Mouse (Mus musculus) intestine, embryonic 15.5 days (tissue): Measurements from ENCODE around the gene Zfp579. TPM values are rescaled to one million over a fixed set of nuclear protein-coding genes. Genes with fewer than 3 reads are reported as not detected.

Source experiments
- ATAC-seq: fragments of 200-750 bp; cut with Nextera tagmentation; 2 replicates; pipeline ENCODE4 v1.8.0; 2017; ENCODE audit warnings: moderate TSS enrichment, moderate library complexity
- H3K27ac ChIP-seq: fragments of 300-500 bp; sonication (generic); 2 replicates; pipeline ENCODE4 v1.5.1; 2015; ENCODE audit warnings: mild to moderate bottlenecking, inconsistent platforms
- H3K27me3 ChIP-seq: fragments of 300-500 bp; sonication (generic); replicated peaks from 2 replicates; pipeline ENCODE4 v1.6.1; 2015; ENCODE audit warnings: inconsistent platforms
- H3K36me3 ChIP-seq: fragments of 300-500 bp; sonication (generic); 2 replicates; pipeline ENCODE4 v1.6.1; 2015; ENCODE audit warnings: inconsistent platforms
- H3K4me1 ChIP-seq: fragments of 300-500 bp; sonication (generic); replicated peaks from 2 replicates; pipeline ENCODE4 v1.6.1; 2015; ENCODE audit warnings: inconsistent platforms
- H3K4me2 ChIP-seq: fragments of 300-500 bp; sonication (generic); replicated peaks from 2 replicates; pipeline ENCODE4 v1.6.1; 2015; ENCODE audit warnings: mild to moderate bottlenecking, inconsistent platforms
- H3K4me3 ChIP-seq: fragments of 300-500 bp; sonication (generic); replicated peaks from 2 replicates; pipeline ENCODE4 v1.5.1; 2015; ENCODE audit warnings: inconsistent platforms
- H3K9ac ChIP-seq: fragments of 300-500 bp; sonication (generic); 2 replicates; pipeline ENCODE4 v1.6.1; 2015; ENCODE audit warnings: inconsistent platforms
- H3K9me3 ChIP-seq: fragments of 300-500 bp; sonication (generic); 2 replicates; pipeline ENCODE4 v1.6.1; 2016; ENCODE audit warnings: inconsistent platforms
- WGBS: fragments of 180-500 bp; shearing (Covaris S2); methylation state at CpG from one replicate; pipeline ENCODE4 v1.1.7; 2015; 5-methylcytosine and 5-hydroxymethylcytosine counted together
- polyA plus RNA-seq: library from polyadenylated mRNA; unstranded; fragments of >200 nt; fragmentation: Nextera tagmentation; extraction: Ambion mirVana; gene quantifications from 2 replicates; pipeline ENCODE4 v1.2.1, GENCODE M21; 2015

Zfp579 gene
- polyA plus RNA-seq, 1 experiment from 2014 or later: 24.6 TPM

DNA sequence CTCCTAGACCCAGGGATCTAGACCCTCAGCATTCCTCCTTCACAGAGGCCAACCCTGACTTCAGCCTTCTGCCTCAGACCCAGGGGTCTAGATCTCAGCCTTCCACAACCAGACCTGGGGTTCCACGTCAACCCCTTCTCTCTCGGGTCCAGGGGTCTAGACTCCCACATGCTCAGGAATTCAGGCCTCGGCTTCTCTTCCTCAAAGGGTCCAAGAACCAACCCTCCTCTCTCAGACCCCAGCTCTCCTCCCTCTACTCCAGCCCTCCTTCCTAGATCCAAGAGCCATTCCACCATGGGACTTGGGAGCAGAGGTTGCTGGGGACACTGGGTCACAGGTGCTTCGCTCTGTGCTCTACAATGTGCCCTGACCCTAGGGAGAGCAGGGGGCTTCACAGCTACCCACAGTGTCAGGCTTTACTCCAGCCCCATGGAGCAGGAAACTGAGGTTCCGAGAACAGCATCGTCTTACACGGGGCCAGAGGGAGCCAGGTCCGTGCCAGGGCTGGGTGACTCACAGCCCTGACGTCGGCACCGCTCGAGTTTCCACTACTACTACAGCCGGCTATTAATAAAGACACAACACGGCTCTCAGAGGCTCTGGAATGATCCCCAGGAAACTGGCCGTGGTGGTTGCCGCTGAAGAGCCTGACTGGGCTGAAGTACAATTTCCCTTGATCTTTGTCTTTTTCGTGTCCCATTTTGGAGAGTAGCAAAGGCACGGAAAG is 23.5 kb downstream of the Zfp579 start:
- Histone ChIP-seq H3K9ac (no peak overlapping the region), H3K4me3 (no peak overlapping the region), H3K9me3 (no peaks in the 10 kb centered on the region), H3K27me3 (no peaks in the 10 kb centered on the region), H3K4me1 (no peaks in the 10 kb centered on the region), H3K36me3 (no peaks in the 10 kb centered on the region), H3K27ac (no peak overlapping the region), H3K4me2 (no peak overlapping the region)
- no peak for ATAC-seq
- 66% methylated on average over 18 of the region's 18 CpGs for WGBS

DNA sequence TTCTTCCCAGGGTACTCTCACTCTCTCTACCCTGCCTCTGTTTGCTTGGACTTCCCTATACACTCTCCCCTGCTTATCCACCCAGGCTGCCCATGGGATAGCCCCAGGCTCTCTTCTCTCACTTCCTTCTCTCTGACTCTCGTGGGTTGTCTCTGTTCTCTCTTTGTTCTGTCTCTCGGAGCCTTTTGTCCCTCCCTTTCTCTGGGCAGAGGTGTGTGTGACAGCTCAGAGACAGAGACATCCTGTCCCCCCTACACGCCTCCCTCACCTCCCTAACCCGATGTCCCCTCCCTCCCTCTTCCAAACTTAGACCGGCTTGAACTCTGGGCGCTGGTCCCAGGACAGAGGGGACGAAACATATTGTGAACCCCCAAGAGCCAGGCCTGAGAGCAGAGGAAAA is 24.2 kb downstream of the Zfp579 start:
- no peak for ATAC-seq
- H3K4me2 ChIP-seq: no peak overlapping the region
- H3K36me3 ChIP-seq: no peaks in the 10 kb centered on the region
- no peak overlapping the region for H3K27ac ChIP-seq
- H3K4me3 ChIP-seq: no peak overlapping the region
- no peaks in the 10 kb centered on the region for H3K4me1 ChIP-seq
- 32% methylated on average over 7 of the region's 7 CpGs for WGBS
- H3K9me3 ChIP-seq: no peaks in the 10 kb centered on the region
- no peaks in the 10 kb centered on the region for H3K27me3 ChIP-seq
- H3K9ac ChIP-seq: no peak overlapping the region

DNA sequence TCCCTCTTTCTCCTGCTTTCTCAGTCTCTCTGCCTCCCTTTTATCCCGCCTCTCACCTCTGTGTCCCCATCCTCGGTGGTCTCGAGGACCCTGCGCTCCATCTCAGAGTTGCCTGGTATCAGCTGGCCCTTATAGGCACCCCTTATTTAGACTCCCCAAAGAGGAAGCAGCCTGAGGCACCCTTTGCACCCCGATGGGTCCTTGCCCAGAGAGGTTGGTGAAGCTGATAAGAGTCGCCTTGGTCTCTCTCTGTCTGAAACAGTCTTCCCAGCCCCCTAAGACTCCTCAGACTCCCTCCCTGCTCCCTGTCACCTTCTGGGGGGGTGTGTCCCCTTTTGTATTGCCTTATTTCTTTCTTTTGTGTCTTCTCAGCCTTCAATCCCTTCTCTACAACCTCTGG is 24.9 kb downstream of the Zfp579 start, which contains the start of gene Sbk3:
Gene Sbk3, minus strand, starts transcription at position 101 of the 400 bp plus-strand sequence.
- WGBS: 36% methylated on average over 6 of the region's 6 CpGs
- H3K4me1 ChIP-seq: no peaks in the 10 kb centered on the region
- no peaks in the 10 kb centered on the region for H3K27me3 ChIP-seq
- H3K27ac ChIP-seq: no peak within 1 kb of the TSS
- H3K4me3 ChIP-seq: no peak within 1 kb of the TSS
- H3K4me2 ChIP-seq: no peak within 1 kb of the TSS
- no peak within 1 kb of the TSS for H3K9ac ChIP-seq
- no peaks in the 10 kb centered on the region for H3K36me3 ChIP-seq
- no peak for ATAC-seq
- H3K9me3 ChIP-seq: no peaks in the 10 kb centered on the region

DNA sequence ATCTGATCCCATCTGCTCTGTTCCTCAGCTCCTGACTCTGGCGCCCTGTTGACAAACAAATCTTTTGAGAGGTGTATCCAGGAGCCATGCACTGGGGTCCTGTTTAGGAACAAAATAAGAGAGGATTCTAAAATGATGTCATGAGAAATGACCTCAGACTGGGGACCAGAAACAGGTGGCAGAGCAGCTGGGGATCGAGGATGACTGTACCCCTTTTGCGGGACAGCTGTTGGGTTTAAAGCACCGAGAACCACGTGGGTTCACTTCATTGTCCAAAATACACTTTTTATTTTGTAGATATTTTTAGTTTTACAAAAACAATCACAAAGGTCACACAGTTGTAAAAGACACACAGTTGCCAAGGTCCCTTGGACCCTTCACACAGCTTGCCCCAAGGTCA is 31.0 kb downstream of the Zfp579 start:
- Histone ChIP-seq H3K4me3 (no peak overlapping the region), H3K9me3 (no peaks in the 10 kb centered on the region), H3K36me3 (no peaks in the 10 kb centered on the region), H3K27ac (no peak overlapping the region), H3K4me2 (no peak overlapping the region), H3K4me1 (peaks cover 3% of the 10 kb centered on the region; the same call in 1 of the 2 replicates), H3K9ac (no peak overlapping the region), H3K27me3 (no peaks in the 10 kb centered on the region)
- WGBS: 82% methylated on average over 5 of the region's 5 CpGs
- no peak for ATAC-seq

DNA sequence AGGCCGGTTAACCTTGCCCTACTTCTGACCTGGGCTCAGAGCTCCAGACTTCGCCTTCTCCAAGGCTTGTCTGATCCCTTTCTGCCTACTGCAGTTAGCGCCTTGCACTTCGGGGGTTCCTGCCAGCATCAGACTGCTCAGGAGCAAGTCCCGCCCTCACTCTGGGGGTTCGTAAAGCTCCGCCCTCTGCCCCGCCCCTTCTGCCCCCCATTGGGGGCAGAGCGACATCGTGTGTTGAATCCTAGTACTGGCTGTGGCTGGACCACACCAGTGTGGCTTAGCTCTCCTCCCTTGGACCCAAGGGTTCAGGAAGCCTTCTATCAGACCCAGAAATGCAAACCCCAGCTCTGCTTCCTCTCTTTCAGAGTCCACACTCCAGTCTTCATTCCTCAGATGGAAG is 31.7 kb downstream of the Zfp579 start, which contains the start of gene Sbk2:
Gene Sbk2, minus strand, starts transcription at position 135 of the 400 bp plus-strand sequence.
- Histone ChIP-seq H3K9ac (no peak within 1 kb of the TSS), H3K4me3 (0 out of 2 replicates have a peak within 1 kb of the TSS, but pooled peaks have one; percentile 4)
- ATAC-seq: peak; percentile 97

DNA sequence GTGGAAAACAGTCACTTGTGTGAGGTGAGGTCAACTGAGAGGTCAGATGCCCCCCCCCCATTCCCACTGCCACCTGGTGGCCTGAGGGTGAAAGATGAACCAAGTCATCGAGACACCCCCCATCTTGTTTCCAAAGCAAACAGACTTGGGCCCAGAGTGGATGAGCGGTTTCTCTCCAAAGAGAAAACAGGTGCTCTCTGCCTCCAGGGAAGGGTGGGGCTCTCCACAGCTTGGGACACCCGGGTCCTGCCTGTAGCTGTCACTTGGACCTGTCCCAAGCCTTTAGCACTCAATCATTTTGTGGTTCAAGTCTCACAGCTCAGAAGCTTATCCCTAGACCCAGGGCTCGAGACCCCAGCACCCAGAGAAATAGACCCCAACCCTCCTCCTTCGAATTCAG is 32.4 kb downstream of the Zfp579 start:
- Histone ChIP-seq H3K27ac (no peak overlapping the region), H3K4me3 (no peak overlapping the region), H3K9ac (no peak overlapping the region), H3K4me1 (peaks cover 3% of the 10 kb centered on the region; the same call in 1 of the 2 replicates), H3K9me3 (no peaks in the 10 kb centered on the region), H3K27me3 (no peaks in the 10 kb centered on the region), H3K4me2 (no peak overlapping the region), H3K36me3 (no peaks in the 10 kb centered on the region)
- WGBS: 72% methylated on average over 5 of the region's 5 CpGs
- ATAC-seq: no peak

More for the DNA sequence above, 31.7 kb downstream of the Zfp579 start, which contains the start of gene Sbk2:
- H3K27ac ChIP-seq: no peak within 1 kb of the TSS
- no peaks in the 10 kb centered on the region for H3K36me3 ChIP-seq
- H3K4me2 ChIP-seq: peak within 1 kb of the TSS; percentile 42
- H3K4me1 ChIP-seq: peaks cover 3% of the 10 kb centered on the region; the same call in 1 of the 2 replicates
- 3% methylated on average over 10 of the region's 10 CpGs for WGBS
- H3K9me3 ChIP-seq: no peaks in the 10 kb centered on the region
- H3K27me3 ChIP-seq: no peaks in the 10 kb centered on the region

DNA sequence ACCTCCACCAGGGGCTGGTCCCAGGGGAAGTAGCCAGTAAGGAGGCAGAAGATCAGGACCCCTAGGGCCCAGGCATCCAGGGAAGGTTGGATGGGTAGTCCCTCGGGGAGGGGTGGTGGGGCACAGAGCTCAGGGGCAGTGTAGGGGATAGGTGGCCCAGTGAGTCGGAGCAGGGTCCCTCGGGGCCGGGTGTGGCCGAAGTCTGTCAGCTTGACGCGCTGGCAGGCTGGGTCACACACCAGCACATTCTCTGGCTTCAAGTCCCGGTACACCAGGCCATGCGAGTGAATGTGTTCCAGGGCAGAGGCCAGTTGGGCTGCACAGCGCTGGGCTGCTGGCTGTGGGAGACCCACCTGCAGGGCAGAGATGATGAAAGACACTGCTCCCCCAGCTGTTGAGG is 38.6 kb downstream of the Zfp579 start:
- WGBS: 81% methylated on average over 10 of the region's 10 CpGs
- Histone ChIP-seq H3K9ac (no peak overlapping the region), H3K27ac (no peak overlapping the region), H3K9me3 (no peaks in the 10 kb centered on the region), H3K4me2 (no peak overlapping the region), H3K36me3 (no peaks in the 10 kb centered on the region), H3K4me3 (no peak overlapping the region), H3K27me3 (no peaks in the 10 kb centered on the region), H3K4me1 (no peaks in the 10 kb centered on the region)
- ATAC-seq: no peak

DNA sequence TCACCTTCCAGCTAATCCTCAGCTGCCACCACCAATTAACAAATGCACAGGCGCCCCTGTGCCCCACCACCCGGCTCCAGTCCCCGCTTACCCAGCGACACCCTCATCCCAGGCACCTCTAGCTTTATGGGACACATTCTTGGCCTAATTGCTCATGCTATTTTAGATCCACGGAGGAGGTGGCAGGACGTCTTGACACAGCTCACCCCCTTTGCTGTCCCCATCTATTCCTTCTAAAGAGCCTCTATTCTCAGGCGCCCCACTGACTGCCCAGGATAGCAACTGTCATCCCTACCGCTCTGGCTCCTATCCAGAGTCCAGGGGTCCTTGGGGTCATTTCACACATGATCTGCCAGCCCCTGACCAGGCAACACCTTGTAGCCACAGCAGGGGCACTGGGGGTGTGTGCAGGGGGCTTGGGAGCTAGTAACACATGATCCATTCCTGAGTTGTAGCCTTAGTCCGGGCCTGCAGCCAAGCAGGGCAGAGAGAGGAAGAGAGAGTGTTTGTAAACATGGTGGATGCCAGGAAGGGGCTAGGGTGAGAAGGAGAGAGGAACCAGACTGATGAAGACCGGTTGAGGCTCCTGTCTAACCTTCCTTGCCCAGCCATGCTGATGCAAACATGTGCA is 42.0 kb downstream of the Zfp579 start:
- Histone ChIP-seq H3K27ac (no peak overlapping the region), H3K4me2 (no peak overlapping the region), H3K4me3 (no peak overlapping the region), H3K27me3 (no peaks in the 10 kb centered on the region), H3K4me1 (no peaks in the 10 kb centered on the region), H3K36me3 (no peaks in the 10 kb centered on the region), H3K9ac (no peak overlapping the region), H3K9me3 (no peaks in the 10 kb centered on the region)
- 22% methylated on average over 10 of the region's 10 CpGs for WGBS
- no peak for ATAC-seq

DNA sequence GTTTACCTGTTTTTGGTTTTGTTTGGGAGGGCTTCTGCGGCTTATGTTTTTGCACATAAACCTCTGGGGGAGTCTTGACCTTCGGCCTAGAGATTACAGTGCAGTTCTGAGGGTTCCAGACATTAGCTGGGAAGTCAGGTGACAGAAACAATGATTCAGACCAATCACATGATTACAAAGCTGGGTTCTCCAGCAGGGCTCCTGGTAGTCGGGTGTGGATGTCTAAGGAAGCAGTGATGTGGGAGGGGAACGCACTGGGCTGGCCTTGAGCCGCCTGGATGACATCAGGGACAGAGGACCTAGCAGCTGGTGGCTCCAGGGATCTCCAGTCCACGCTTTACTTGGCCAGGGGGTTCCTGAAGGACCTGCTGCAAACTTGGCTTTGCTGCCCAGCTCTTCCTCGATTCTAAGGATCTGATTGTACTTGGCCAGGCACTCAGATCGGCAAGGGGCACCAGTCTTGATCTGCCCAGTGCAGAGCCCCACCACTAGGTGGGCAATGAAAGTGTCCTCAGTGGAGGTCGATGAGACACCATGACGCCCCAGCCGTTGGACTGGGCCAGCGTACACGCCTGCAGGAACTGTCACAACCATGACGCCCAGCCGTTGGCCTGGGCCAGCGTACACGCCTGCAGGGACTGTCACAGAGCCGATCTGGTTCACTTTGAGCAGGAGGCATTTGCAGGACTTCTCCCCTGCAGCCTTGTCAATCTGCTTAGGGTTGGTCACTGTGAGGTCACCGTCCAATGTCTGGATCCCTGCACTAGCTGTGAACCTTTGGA is 45.2 kb downstream of the Zfp579 start:
- no peak overlapping the region for H3K4me3 ChIP-seq
- ATAC-seq: peak; percentile 81
- no peak overlapping the region for H3K9ac ChIP-seq
- H3K27ac ChIP-seq: no peak overlapping the region
- WGBS: 79% methylated on average over 19 of the region's 19 CpGs
- H3K9me3 ChIP-seq: no peaks in the 10 kb centered on the region
- H3K27me3 ChIP-seq: no peaks in the 10 kb centered on the region
- no peaks in the 10 kb centered on the region for H3K36me3 ChIP-seq
- no peaks in the 10 kb centered on the region for H3K4me1 ChIP-seq
- H3K4me2 ChIP-seq: no peak overlapping the region

DNA sequence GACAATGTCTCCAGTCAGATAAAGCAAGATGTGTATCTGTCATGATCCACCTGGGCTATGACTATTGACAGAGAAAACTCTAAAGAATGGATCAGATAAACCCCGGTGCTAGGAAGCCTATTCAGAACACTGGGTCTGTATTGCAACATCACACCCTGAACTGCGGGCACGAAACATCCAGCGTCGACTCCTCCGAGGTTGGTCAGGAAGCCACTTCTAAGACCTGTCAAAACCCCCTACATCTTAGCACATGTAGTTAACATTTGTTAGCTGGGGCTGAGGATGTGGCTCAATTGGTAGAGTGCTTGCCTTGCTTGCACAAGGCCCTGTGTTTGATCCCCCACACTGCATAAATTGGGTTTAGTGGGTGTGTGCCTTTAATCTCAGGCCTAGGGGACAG is 47.6 kb downstream of the Zfp579 start:
- Histone ChIP-seq H3K4me2 (no peak overlapping the region), H3K9ac (no peak overlapping the region), H3K9me3 (no peaks in the 10 kb centered on the region), H3K27me3 (no peaks in the 10 kb centered on the region), H3K36me3 (no peaks in the 10 kb centered on the region), H3K4me3 (no peak overlapping the region), H3K27ac (no peak overlapping the region), H3K4me1 (no peaks in the 10 kb centered on the region)
- ATAC-seq: no peak
- 56% methylated on average over 6 of the region's 6 CpGs for WGBS

DNA sequence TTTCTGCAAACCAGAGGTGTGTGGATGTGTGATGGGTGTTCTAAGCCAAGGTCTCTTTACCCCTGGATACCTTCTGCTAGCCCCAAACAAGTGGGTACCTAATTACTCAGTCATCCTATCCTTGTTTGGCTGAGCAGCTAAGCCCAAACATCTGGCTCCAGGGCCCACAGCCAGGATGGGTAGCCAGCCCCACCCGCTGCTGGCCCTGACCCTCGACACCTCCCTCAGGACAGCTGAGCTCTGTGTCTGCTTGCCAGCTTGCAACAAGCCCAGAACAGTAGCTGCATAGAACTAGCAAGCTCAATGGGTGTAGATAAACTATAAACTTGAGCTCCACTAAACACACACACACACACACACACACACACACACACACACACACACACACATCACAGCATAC is 48.1 kb downstream of the Zfp579 start:
- Histone ChIP-seq H3K9me3 (no peaks in the 10 kb centered on the region), H3K4me3 (no peak overlapping the region), H3K4me2 (no peak overlapping the region), H3K9ac (no peak overlapping the region), H3K36me3 (no peaks in the 10 kb centered on the region), H3K27me3 (no peaks in the 10 kb centered on the region), H3K27ac (no peak overlapping the region), H3K4me1 (no peaks in the 10 kb centered on the region)
- no peak for ATAC-seq
- WGBS: 42% methylated on average over 2 of the region's 2 CpGs

DNA sequence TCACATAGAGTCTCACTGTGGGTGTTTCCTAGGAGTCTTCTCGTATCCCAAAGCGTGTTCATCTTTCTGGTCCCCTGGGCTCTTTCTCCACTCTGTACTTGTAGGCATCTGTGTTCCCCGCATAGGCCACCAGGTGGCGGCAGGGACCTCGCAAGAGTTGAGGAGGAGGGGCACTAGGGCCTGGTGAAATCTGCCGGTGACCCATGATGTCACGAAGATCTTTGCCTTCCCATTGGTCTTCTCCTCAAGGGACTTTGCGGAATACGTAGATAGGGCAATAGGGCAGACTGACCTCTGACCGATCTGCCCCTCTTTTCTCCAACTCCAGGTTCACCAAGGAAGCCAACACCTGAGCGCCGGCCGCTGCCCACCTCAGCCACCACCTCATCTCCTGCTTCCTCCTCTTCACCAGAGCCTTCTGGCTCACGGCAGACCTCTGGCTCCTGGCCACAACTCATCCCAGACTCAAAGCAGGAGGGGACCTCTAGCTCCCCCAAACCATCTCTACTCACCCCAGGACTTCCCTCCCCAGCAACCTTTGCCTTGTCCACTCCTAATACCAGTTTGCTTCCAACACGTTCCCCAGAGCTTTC is 52.6 kb downstream of the Zfp579 start:
- no peaks in the 10 kb centered on the region for H3K9me3 ChIP-seq
- peak overlapping the region; percentile 56 for H3K4me2 ChIP-seq
- WGBS: 17% methylated on average over 15 of the region's 15 CpGs
- H3K27ac ChIP-seq: no peak overlapping the region
- peak overlapping the region; percentile 20 for H3K4me3 ChIP-seq
- H3K36me3 ChIP-seq: no peaks in the 10 kb centered on the region
- H3K27me3 ChIP-seq: no peaks in the 10 kb centered on the region
- H3K9ac ChIP-seq: no peak overlapping the region
- ATAC-seq: peak; percentile 90
- H3K4me1 ChIP-seq: no peaks in the 10 kb centered on the region
